Mouse (Mus musculus): ENCODE measurements around the gene Smg6. TPM values are rescaled to one million over a fixed set of nuclear protein-coding genes. Genes with fewer than 3 reads are reported as not detected.

The Smg6 gene
- polyA plus RNA-seq, 1 experiment, result 26.4 TPM

- Histone ChIP-seq H3K4me3 (replicated peaks; ENCODE audit: control insufficient read depth, low read depth, low read length) (no peak overlapping the region), H3K27ac (ENCODE audit: control insufficient read depth, insufficient read depth, low read depth, low read length, poor library complexity) (no peak overlapping the region), H3K4me1 (ENCODE audit: control insufficient read depth, insufficient read depth, low read length) (no peaks in the 10 kb centered on the region)
- WGBS, result 84% methylated on average over 3 of the region's 3 CpGs
- TF ChIP-seq POLR2A (IDR thresholded peaks at IDR 0.05; ENCODE audit: borderline replicate concordance, control insufficient read depth, low read depth, low read length) (no peak), CTCF (IDR thresholded peaks at IDR 0.05; ENCODE audit: control insufficient read depth, insufficient read depth, low read length) (no peak)
Measured at GRCm38 (mm10) chr11:75054878-75055214, 129.2 kb downstream of the Smg6 start.

- WGBS, result 86% methylated on average over 6 of the region's 6 CpGs
- Histone ChIP-seq H3K4me1 (ENCODE audit: control insufficient read depth, insufficient read depth, low read length) (no peaks in the 10 kb centered on the region), H3K27ac (ENCODE audit: control insufficient read depth, insufficient read depth, low read depth, low read length, poor library complexity) (no peak overlapping the region), H3K4me3 (replicated peaks; ENCODE audit: control insufficient read depth, low read depth, low read length) (no peak overlapping the region)
- TF ChIP-seq POLR2A (IDR thresholded peaks at IDR 0.05; ENCODE audit: borderline replicate concordance, control insufficient read depth, low read depth, low read length) (no peak), CTCF (IDR thresholded peaks at IDR 0.05; ENCODE audit: control insufficient read depth, insufficient read depth, low read length) (no peak)
Measured at GRCm38 (mm10) chr11:75062650-75063049, 137.0 kb downstream of the Smg6 start.

GRCm38 (mm10) chr11:75064266-75064665 is 138.6 kb downstream of the Smg6 start:
- Histone ChIP-seq H3K4me3 (replicated peaks; ENCODE audit: control insufficient read depth, low read depth, low read length) (no peak overlapping the region), H3K4me1 (ENCODE audit: control insufficient read depth, insufficient read depth, low read length) (no peaks in the 10 kb centered on the region), H3K27ac (ENCODE audit: control insufficient read depth, insufficient read depth, low read depth, low read length, poor library complexity) (no peak overlapping the region)
- TF ChIP-seq CTCF (IDR thresholded peaks at IDR 0.05; ENCODE audit: control insufficient read depth, insufficient read depth, low read length) (no peak), POLR2A (IDR thresholded peaks at IDR 0.05; ENCODE audit: borderline replicate concordance, control insufficient read depth, low read depth, low read length) (no peak)
- WGBS, result 85% methylated on average over 1 of the region's 1 CpGs

GRCm38 (mm10) chr11:75071352-75071751 is 145.7 kb downstream of the Smg6 start:
- H3K4me3 ChIP-seq (replicated peaks; ENCODE audit: control insufficient read depth, low read depth, low read length), result no peak overlapping the region
- TF ChIP-seq POLR2A (IDR thresholded peaks at IDR 0.05; ENCODE audit: borderline replicate concordance, control insufficient read depth, low read depth, low read length) (no peak), CTCF (IDR thresholded peaks at IDR 0.05; ENCODE audit: control insufficient read depth, insufficient read depth, low read length) (no peak)
- H3K4me1 ChIP-seq (ENCODE audit: control insufficient read depth, insufficient read depth, low read length), result no peaks in the 10 kb centered on the region
- H3K27ac ChIP-seq (ENCODE audit: control insufficient read depth, insufficient read depth, low read depth, low read length, poor library complexity), result no peak overlapping the region
- 30% methylated on average over 3 of the region's 3 CpGs for WGBS

- H3K4me1 ChIP-seq (ENCODE audit: control insufficient read depth, insufficient read depth, low read length), result no peaks in the 10 kb centered on the region
- no peak overlapping the region for H3K4me3 ChIP-seq (replicated peaks; ENCODE audit: control insufficient read depth, low read depth, low read length)
- no peak for TF ChIP-seq CTCF (IDR thresholded peaks at IDR 0.05; ENCODE audit: control insufficient read depth, insufficient read depth, low read length)
- no peak for TF ChIP-seq POLR2A (IDR thresholded peaks at IDR 0.05; ENCODE audit: borderline replicate concordance, control insufficient read depth, low read depth, low read length)
- H3K27ac ChIP-seq (ENCODE audit: control insufficient read depth, insufficient read depth, low read depth, low read length, poor library complexity), result no peak overlapping the region
- WGBS, result 33% methylated on average over 2 of the region's 2 CpGs
Measured at GRCm38 (mm10) chr11:75072932-75073625, 147.5 kb downstream of the Smg6 start.

GRCm38 (mm10) chr11:75073696-75074095 is 148.1 kb downstream of the Smg6 start:
- H3K4me1 ChIP-seq (ENCODE audit: control insufficient read depth, insufficient read depth, low read length), result no peaks in the 10 kb centered on the region
- TF ChIP-seq CTCF (IDR thresholded peaks at IDR 0.05; ENCODE audit: control insufficient read depth, insufficient read depth, low read length) (no peak), POLR2A (IDR thresholded peaks at IDR 0.05; ENCODE audit: borderline replicate concordance, control insufficient read depth, low read depth, low read length) (no peak)
- H3K4me3 ChIP-seq (replicated peaks; ENCODE audit: control insufficient read depth, low read depth, low read length), result no peak overlapping the region
- WGBS, result 89% methylated on average over 2 of the region's 2 CpGs
- no peak overlapping the region for H3K27ac ChIP-seq (ENCODE audit: control insufficient read depth, insufficient read depth, low read depth, low read length, poor library complexity)

GRCm38 (mm10) chr11:75074543-75074942 is 148.9 kb downstream of the Smg6 start:
- no peak overlapping the region for H3K27ac ChIP-seq (ENCODE audit: control insufficient read depth, insufficient read depth, low read depth, low read length, poor library complexity)
- WGBS, result 14% methylated on average over 2 of the region's 2 CpGs
- no peaks in the 10 kb centered on the region for H3K4me1 ChIP-seq (ENCODE audit: control insufficient read depth, insufficient read depth, low read length)
- H3K4me3 ChIP-seq (replicated peaks; ENCODE audit: control insufficient read depth, low read depth, low read length), result no peak overlapping the region
- TF ChIP-seq CTCF (IDR thresholded peaks at IDR 0.05; ENCODE audit: control insufficient read depth, insufficient read depth, low read length) (no peak), POLR2A (IDR thresholded peaks at IDR 0.05; ENCODE audit: borderline replicate concordance, control insufficient read depth, low read depth, low read length) (no peak)

- TF ChIP-seq POLR2A (IDR thresholded peaks at IDR 0.05; ENCODE audit: borderline replicate concordance, control insufficient read depth, low read depth, low read length) (no peak), CTCF (IDR thresholded peaks at IDR 0.05; ENCODE audit: control insufficient read depth, insufficient read depth, low read length) (no peak)
- H3K4me1 ChIP-seq (ENCODE audit: control insufficient read depth, insufficient read depth, low read length), result no peaks in the 10 kb centered on the region
- WGBS, result 89% methylated on average over 2 of the region's 2 CpGs
- no peak overlapping the region for H3K4me3 ChIP-seq (replicated peaks; ENCODE audit: control insufficient read depth, low read depth, low read length)
- no peak overlapping the region for H3K27ac ChIP-seq (ENCODE audit: control insufficient read depth, insufficient read depth, low read depth, low read length, poor library complexity)
Measured at GRCm38 (mm10) chr11:75078616-75079015, 153.0 kb downstream of the Smg6 start.

- H3K4me1 ChIP-seq (ENCODE audit: control insufficient read depth, insufficient read depth, low read length), result no peaks in the 10 kb centered on the region
- TF ChIP-seq POLR2A (IDR thresholded peaks at IDR 0.05; ENCODE audit: borderline replicate concordance, control insufficient read depth, low read depth, low read length) (no peak), CTCF (IDR thresholded peaks at IDR 0.05; ENCODE audit: control insufficient read depth, insufficient read depth, low read length) (no peak)
- no peak overlapping the region for H3K4me3 ChIP-seq (replicated peaks; ENCODE audit: control insufficient read depth, low read depth, low read length)
- H3K27ac ChIP-seq (ENCODE audit: control insufficient read depth, insufficient read depth, low read depth, low read length, poor library complexity), result no peak overlapping the region
- 84% methylated on average over 1 of the region's 1 CpGs for WGBS
Measured at GRCm38 (mm10) chr11:75083031-75083430, 157.4 kb downstream of the Smg6 start.
